Mouse (Mus musculus) heart, embryonic 13.5 days (tissue): ENCODE data around the gene Kazn. TPM values are rescaled to one million over a fixed set of nuclear protein-coding genes. Genes with fewer than 3 reads are reported as not detected.

Experiments used
- ATAC-seq: fragments of 200-750 bp; cut with Nextera tagmentation; 2 replicates; pipeline ENCODE4 v1.8.0; 2017; ENCODE audit warnings: moderate TSS enrichment; ENCODE audit not compliant: insufficient number of reproducible peaks, low FRiP score, low TSS enrichment; ENCODE audit errors: extremely low read depth
- H3K27ac ChIP-seq: fragments of 300-500 bp; sonication (generic); replicated peaks from 2 replicates; pipeline ENCODE4 v1.5.1; 2015; ENCODE audit warnings: moderate library complexity, mild to moderate bottlenecking, inconsistent platforms
- H3K27me3 ChIP-seq: fragments of 300-500 bp; sonication (generic); replicated peaks from 2 replicates; pipeline ENCODE4 v1.6.1; 2015; ENCODE audit warnings: mild to moderate bottlenecking, inconsistent platforms
- H3K36me3 ChIP-seq: fragments of 300-500 bp; sonication (generic); 2 replicates; pipeline ENCODE4 v1.6.1; 2015; ENCODE audit warnings: mild to moderate bottlenecking, inconsistent platforms
- H3K4me1 ChIP-seq: fragments of 300-500 bp; sonication (generic); 2 replicates; pipeline ENCODE4 v1.6.1; 2015; ENCODE audit warnings: inconsistent platforms
- H3K4me2 ChIP-seq: fragments of 300-500 bp; sonication (generic); 2 replicates; pipeline ENCODE4 v1.6.1; 2015; ENCODE audit warnings: inconsistent platforms, mild to moderate bottlenecking, moderate library complexity
- H3K4me3 ChIP-seq: fragments of 300-500 bp; sonication (generic); 2 replicates; pipeline ENCODE4 v1.5.1; 2015; ENCODE audit warnings: moderate library complexity, mild to moderate bottlenecking, inconsistent platforms
- H3K9ac ChIP-seq: fragments of 300-500 bp; sonication (generic); 2 replicates; pipeline ENCODE4 v1.6.1; 2015; ENCODE audit warnings: inconsistent platforms, mild to moderate bottlenecking, moderate library complexity
- H3K9me3 ChIP-seq: fragments of 300-500 bp; sonication (generic); 2 replicates; pipeline ENCODE4 v1.6.1; 2016; ENCODE audit warnings: inconsistent platforms
- WGBS: fragments of 180-500 bp; shearing (Covaris S2); methylation state at CpG from one replicate; pipeline ENCODE4 v1.1.7; 2015; ENCODE audit warnings: mixed read lengths; 5-methylcytosine and 5-hydroxymethylcytosine counted together
- polyA plus RNA-seq: library from polyadenylated mRNA; unstranded; fragments of >200 nt; fragmentation: Nextera tagmentation; extraction: Ambion mirVana; gene quantifications from 2 replicates; pipeline ENCODE4 v1.2.1, GENCODE M21; 2015

Kazn gene
- polyA plus RNA-seq, 1 experiment from 2014 or later: 5.8 TPM

- H3K4me2 ChIP-seq: no peak overlapping the region
- ATAC-seq: no peak
- H3K36me3 ChIP-seq: no peaks in the 10 kb centered on the region
- H3K4me1 ChIP-seq: peaks cover 61% of the 10 kb centered on the region
- no peaks in the 10 kb centered on the region for H3K9me3 ChIP-seq
- no peak overlapping the region for H3K27ac ChIP-seq
- no peak overlapping the region for H3K4me3 ChIP-seq
- H3K9ac ChIP-seq: no peak overlapping the region
- H3K27me3 ChIP-seq: peaks cover 11% of the 10 kb centered on the region; the same call in 1 of the 2 replicates
- 31% methylated on average over 18 of the region's 18 CpGs for WGBS
Measured at GRCm38 (mm10) chr4:142071243-142071991, 167.8 kb downstream of the Kazn start.

DNA sequence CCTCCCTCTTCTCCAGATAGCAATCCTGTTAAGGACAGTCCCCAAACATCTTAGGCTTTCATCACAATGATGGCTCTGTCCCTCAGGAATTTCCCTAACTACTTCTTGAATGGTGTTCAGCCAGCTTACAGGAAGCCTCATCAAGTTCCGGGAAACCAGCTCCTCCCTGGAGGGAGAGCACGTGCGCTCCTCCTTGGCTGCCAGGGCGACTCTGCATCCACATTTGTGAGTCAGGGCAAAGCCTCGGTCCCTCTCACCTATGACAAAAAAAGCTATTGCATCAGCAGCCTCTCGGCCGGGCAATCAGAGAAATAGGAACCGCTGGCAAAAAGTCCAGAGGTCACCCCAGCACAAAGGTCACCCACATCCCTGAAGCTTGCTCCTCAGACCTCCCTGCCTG lies 168.4 kb downstream of the Kazn start:
- Histone ChIP-seq H3K4me2 (no peak overlapping the region), H3K9ac (no peak overlapping the region), H3K36me3 (no peaks in the 10 kb centered on the region), H3K4me3 (no peak overlapping the region), H3K9me3 (no peaks in the 10 kb centered on the region), H3K4me1 (peaks cover 64% of the 10 kb centered on the region), H3K27me3 (peaks cover 11% of the 10 kb centered on the region; the same call in 1 of the 2 replicates), H3K27ac (no peak overlapping the region)
- WGBS: 20% methylated on average over 8 of the region's 8 CpGs
- no peak for ATAC-seq

- no peak overlapping the region for H3K4me2 ChIP-seq
- no peak overlapping the region for H3K27ac ChIP-seq
- no peaks in the 10 kb centered on the region for H3K9me3 ChIP-seq
- no peak for ATAC-seq
- peaks cover 11% of the 10 kb centered on the region; the same call in 1 of the 2 replicates for H3K27me3 ChIP-seq
- H3K4me3 ChIP-seq: no peak overlapping the region
- H3K9ac ChIP-seq: peak overlapping the region; percentile 16; the same call in 1 of the 2 replicates
- H3K36me3 ChIP-seq: no peaks in the 10 kb centered on the region
- H3K4me1 ChIP-seq: peaks cover 60% of the 10 kb centered on the region
- WGBS: 44% methylated on average over 18 of the region's 18 CpGs
Measured at GRCm38 (mm10) chr4:142068899-142069812, 170.0 kb downstream of the Kazn start.

DNA sequence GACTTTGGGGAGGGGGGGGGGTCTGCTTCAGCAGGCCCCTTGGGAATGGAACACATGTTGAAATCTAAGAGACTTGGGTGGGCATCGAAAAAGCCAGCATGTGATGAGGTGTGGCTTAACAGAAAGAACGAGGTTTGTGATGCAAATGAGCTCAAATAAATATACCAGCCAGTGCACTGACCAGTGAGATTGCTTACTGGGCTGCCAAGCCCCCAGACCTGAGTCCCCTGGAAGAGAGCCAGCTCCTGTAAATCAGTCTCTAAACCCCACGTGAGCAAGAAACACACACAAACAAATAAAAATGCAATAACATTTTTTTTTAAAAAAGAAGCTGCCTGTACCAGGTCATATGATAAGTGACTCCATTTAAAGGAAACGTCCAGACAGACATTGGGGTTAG lies 172.6 kb downstream of the Kazn start:
- no peak overlapping the region for H3K4me2 ChIP-seq
- H3K27me3 ChIP-seq: peaks cover 11% of the 10 kb centered on the region; the same call in 1 of the 2 replicates
- no peak overlapping the region for H3K4me3 ChIP-seq
- H3K4me1 ChIP-seq: peaks cover 50% of the 10 kb centered on the region
- peak overlapping the region; percentile 65; the same call in 1 of the 2 replicates for H3K27ac ChIP-seq
- H3K36me3 ChIP-seq: no peaks in the 10 kb centered on the region
- 62% methylated on average over 4 of the region's 4 CpGs for WGBS
- no peaks in the 10 kb centered on the region for H3K9me3 ChIP-seq
- 0 out of 2 replicates have a peak overlapping the region, but pooled peaks have one; percentile 11 for H3K9ac ChIP-seq
- ATAC-seq: no peak

DNA sequence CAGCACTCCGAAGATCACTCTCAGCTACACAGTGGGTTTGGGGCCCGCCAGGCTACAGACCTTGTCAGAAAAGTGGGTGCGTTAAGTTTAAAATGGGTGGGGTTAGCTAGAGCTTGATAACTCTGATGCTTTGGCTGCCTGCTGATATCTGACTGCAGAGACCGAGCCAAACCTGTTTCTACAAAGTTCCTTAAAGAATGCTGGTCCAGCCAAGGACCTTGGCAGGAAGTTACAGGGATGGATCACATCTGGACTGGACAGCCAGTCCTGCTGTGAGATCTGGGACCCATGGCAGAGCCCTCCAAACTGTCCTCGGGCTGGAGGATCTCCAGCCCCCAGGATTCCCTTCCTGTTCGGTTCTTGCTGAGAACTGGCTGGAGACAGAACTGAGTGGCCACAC lies 173.4 kb downstream of the Kazn start:
- peak overlapping the region; percentile 16 for H3K9ac ChIP-seq
- peak overlapping the region; percentile 6; the same call in 1 of the 2 replicates for H3K4me2 ChIP-seq
- H3K36me3 ChIP-seq: no peaks in the 10 kb centered on the region
- peaks cover 11% of the 10 kb centered on the region; the same call in 1 of the 2 replicates for H3K27me3 ChIP-seq
- peaks cover 50% of the 10 kb centered on the region for H3K4me1 ChIP-seq
- ATAC-seq: no peak
- no peak overlapping the region for H3K4me3 ChIP-seq
- WGBS: 36% methylated on average over 6 of the region's 6 CpGs
- peak overlapping the region; percentile 65 for H3K27ac ChIP-seq
- H3K9me3 ChIP-seq: no peaks in the 10 kb centered on the region

GRCm38 (mm10) chr4:142065270-142065669 lies 173.9 kb downstream of the Kazn start:
- H3K4me3 ChIP-seq: no peak overlapping the region
- H3K27me3 ChIP-seq: peaks cover 7% of the 10 kb centered on the region; the same call in 1 of the 2 replicates
- no peak for ATAC-seq
- H3K4me2 ChIP-seq: no peak overlapping the region
- H3K4me1 ChIP-seq: peaks cover 50% of the 10 kb centered on the region
- 58% methylated on average over 8 of the region's 8 CpGs for WGBS
- H3K27ac ChIP-seq: peak overlapping the region; percentile 65; the same call in 1 of the 2 replicates
- H3K36me3 ChIP-seq: no peaks in the 10 kb centered on the region
- peak overlapping the region; percentile 16; the same call in 1 of the 2 replicates for H3K9ac ChIP-seq
- H3K9me3 ChIP-seq: no peaks in the 10 kb centered on the region

DNA sequence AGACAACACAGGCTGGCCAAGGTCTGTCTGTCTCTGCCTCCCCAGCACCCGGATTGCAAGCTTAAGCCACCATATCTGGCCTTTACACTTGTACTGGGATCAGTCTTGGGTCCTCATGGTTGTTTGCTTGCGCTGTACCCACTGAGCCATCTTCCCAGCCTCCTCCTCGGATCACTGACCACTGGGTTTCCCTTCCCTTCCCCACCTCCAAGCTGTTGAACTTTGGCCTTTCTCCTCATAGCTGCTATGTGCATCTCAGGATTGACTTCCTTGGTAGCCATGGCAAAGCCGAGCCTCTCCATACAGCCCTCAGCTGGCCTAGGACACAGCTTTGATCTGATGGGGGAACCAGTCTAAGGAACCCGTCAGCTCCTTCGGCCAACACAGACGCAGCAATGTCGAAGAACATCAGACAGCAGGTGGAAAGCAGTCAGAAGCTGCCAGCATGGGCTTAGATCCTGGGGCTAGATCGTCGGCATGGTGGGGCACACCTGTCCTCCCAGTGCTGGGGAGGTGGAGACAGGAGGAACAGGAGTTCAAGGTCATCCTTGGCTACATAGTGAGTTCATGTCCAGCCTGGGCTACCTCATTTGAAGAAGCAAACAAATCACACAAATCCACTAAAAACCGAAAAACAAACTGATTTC lies 174.5 kb downstream of the Kazn start:
- no peaks in the 10 kb centered on the region for H3K36me3 ChIP-seq
- H3K4me3 ChIP-seq: no peak overlapping the region
- no peak overlapping the region for H3K9ac ChIP-seq
- no peak overlapping the region for H3K27ac ChIP-seq
- H3K4me2 ChIP-seq: no peak overlapping the region
- no peak for ATAC-seq
- H3K27me3 ChIP-seq: peaks cover 6% of the 10 kb centered on the region; the same call in 1 of the 2 replicates
- WGBS: 85% methylated on average over 11 of the region's 11 CpGs
- no peaks in the 10 kb centered on the region for H3K9me3 ChIP-seq
- H3K4me1 ChIP-seq: peaks cover 52% of the 10 kb centered on the region

DNA sequence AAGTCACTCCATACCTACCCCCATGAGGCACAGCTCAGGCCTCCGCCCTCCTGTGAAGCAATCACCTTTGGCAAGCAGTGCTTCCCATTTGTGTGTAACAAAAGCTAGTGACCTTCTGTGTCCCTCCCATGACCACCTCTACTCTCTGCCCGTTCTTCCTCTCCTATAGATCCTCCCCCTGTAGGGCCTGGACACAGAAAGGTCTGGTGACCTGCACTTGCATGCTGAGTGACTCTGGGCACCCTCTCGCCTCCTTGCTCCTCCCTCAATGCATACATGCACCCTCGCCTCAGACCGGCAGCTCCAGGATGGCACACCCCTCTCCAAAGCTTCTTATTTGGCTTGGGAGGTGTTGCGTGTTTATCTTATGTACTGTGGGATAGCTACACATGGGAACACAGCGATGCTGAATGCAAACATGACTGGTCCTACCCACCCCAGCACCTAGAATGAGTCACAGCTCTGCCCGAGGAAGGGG lies 176.1 kb downstream of the Kazn start:
- Histone ChIP-seq H3K27me3 (no peaks in the 10 kb centered on the region), H3K9me3 (no peaks in the 10 kb centered on the region), H3K36me3 (no peaks in the 10 kb centered on the region), H3K27ac (no peak overlapping the region), H3K4me3 (no peak overlapping the region), H3K4me1 (peaks cover 57% of the 10 kb centered on the region), H3K9ac (no peak overlapping the region), H3K4me2 (no peak overlapping the region)
- ATAC-seq: no peak
- 85% methylated on average over 8 of the region's 8 CpGs for WGBS

DNA sequence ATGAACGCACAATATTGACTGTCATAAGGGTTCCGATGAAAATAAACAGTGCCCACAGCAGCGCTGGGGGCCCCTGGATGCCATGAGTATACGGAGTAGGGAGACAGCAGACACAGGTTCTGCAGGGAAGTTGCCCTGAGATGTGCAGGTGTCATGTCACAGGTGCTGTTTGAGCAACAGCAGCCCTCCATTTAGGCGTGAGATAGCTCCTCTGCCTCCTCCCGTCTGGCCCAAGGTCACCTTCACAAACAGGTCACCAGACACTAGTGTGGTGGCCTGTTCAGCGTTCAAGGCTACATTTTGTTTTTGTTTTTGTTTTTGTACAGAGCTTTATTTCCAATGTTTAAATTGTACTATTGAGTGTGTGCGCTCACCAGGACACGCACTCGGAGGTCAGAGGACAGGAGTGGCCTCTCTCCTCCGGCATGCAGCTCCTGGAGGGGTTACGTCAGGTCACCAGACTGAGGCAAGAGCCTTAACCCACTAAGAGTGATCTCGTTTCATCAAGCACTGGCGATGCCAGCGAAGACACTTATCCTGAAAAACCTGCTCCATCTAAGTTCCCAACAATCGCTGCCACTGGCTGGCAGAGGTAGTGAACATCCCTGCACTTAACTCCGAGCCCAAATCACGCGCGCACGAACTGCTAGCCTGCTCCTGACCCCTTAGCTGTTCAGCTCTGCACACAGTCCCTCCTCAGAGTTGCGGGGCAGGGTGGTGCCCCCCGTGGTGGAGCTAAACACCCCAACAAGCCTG lies 177.5 kb downstream of the Kazn start:
- H3K9ac ChIP-seq: peak overlapping the region; percentile 50
- no peak for ATAC-seq
- no peak overlapping the region for H3K4me3 ChIP-seq
- WGBS: 67% methylated on average over 23 of the region's 23 CpGs
- H3K4me2 ChIP-seq: no peak overlapping the region
- H3K4me1 ChIP-seq: peaks cover 71% of the 10 kb centered on the region
- peak overlapping the region; percentile 73 for H3K27ac ChIP-seq
- no peaks in the 10 kb centered on the region for H3K27me3 ChIP-seq
- no peaks in the 10 kb centered on the region for H3K36me3 ChIP-seq
- no peaks in the 10 kb centered on the region for H3K9me3 ChIP-seq
